Mouse (Mus musculus): Measurements from ENCODE around the gene Gabra1.

Gabra1 gene

DNA sequence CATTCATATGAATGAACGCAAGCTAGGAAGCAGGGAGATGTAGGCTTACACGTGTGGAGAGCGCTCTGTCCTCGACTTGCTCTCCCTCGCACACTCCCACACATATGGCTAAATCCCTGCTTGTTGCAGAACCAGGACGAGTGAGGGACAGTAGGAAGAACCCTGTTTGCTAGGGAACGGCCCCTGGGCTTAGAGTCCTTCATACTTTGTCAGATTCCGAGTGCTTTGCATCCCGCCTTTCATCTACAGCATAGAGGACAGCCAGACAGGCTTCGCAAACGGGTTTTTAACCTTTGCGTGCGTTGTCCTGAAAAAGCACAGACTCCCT lies at the start of gene Gabra1:
Gene Gabra1 (minus strand): TSS at position 106 of the 328 bp plus-strand sequence.
- DNase-seq (ENCODE audit: low spot score in 2 of 2), result no peak

GRCm38 (mm10) chr11:42181973-42182824 lies 531 bp downstream of the Gabra1 start:
- peak; percentile 37 to 49 for DNase-seq (ENCODE audit: low spot score in 2 of 2)

- no peak for DNase-seq (ENCODE audit: low spot score in 2 of 2)
Measured at GRCm38 (mm10) chr11:42181426-42181825, 1.3 kb downstream of the Gabra1 start.

DNA sequence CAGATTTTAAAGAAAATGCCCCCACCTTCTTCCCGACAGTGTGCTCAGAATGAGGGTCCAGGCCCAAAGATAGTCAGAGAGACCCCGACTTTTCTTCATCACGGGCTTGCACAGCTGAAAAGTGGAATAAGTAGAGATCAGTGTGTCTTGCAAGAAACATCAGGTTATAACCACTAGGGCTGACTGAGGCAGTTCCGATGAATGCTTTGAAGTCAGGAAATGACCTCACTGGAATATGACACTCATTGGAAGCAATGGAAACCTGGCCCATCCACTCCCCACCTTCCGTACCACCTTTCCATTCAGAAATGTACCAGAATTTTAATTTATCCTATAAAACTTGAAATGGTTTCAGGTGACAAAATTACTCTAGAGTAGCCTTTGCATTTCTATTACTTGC lies 3.2 kb downstream of the Gabra1 start:
- DNase-seq (ENCODE audit: low spot score in 2 of 2), result no peak

- no peak for DNase-seq (ENCODE audit: low spot score in 2 of 2)
Measured at GRCm38 (mm10) chr11:42178296-42178695, 4.4 kb downstream of the Gabra1 start.

GRCm38 (mm10) chr11:42151396-42151795 lies 31.3 kb downstream of the Gabra1 start:
- DNase-seq (ENCODE audit: low spot score in 2 of 2), result no peak

DNA sequence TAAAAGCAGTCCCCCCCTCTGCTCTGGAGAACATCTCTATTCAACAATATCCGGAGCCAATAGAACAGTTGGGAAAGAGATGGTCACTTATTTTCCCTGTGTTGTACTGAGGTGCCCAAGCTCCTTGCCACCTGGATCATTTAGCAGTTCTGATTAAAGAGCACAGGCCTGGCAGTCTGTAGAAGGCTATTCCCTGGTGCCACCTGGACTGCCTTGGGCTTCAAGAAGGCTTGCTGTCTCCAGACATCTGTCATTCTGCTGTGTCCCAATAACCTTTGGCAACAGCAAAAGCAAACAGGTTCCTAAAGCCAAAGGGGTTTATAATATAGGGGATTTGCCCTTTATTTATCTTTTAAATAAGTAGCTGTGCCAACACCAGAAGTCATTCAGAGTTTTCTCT lies 65.8 kb downstream of the Gabra1 start:
- DNase-seq (ENCODE audit: low spot score in 2 of 2), result no peak

DNA sequence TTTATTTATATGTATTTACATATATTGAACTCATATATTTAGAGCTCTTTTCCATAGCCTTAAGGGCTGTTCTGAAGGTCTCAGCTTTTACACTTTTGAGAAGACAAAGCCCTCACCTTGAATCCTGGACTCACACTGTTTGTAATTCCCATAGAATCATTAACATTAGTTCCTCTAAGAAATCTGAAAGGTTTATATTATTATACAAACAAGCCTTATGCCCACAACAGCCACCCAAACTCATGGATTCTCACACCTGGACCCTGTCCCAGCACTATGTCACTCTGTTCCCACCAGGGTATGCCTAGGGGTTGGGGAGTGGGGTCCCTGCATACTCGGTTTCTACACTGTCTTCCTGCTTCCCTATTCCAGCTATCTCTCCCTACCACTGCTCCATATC lies 72.7 kb downstream of the Gabra1 start:
- DNase-seq (ENCODE audit: low spot score in 2 of 2), result no peak

GRCm38 (mm10) chr11:42109627-42110026 lies 73.1 kb downstream of the Gabra1 start:
- DNase-seq (ENCODE audit: low spot score in 2 of 2), result no peak

- no peak for DNase-seq (ENCODE audit: low spot score in 2 of 2)
Measured at GRCm38 (mm10) chr11:42095556-42095955, 87.2 kb downstream of the Gabra1 start.
